Mouse (Mus musculus) MEL (cell line): ENCODE results near the gene Bicral. TPM values are rescaled to one million over a fixed set of nuclear protein-coding genes. Genes with fewer than 3 reads are reported as not detected.

Experiments used
- DNase-seq: peaks from one replicate; pipeline ENCODE4 v3.0.0; 2011; ENCODE audit warnings: low read depth, low spot score
- H3K27ac ChIP-seq: 2 replicates; pipeline ENCODE4 v1.5.1; 2012; ENCODE audit warnings: low read depth, mild to moderate bottlenecking, control low read depth, low read length, moderate library complexity; ENCODE audit not compliant: control insufficient read depth
- H3K27me3 ChIP-seq, 2 experiments: fragments of 150-350 bp in 1 of 2; sonication (generic) in 1 of 2; 2 replicates each; pipeline ENCODE4 v1.6.1; 2012; ENCODE audit warnings: low read length in 2 of 2, mild to moderate bottlenecking in 2 of 2, improper control_type of control experiment in 1 of 2, moderate library complexity in 1 of 2; ENCODE audit not compliant: insufficient read depth in 2 of 2, control insufficient read depth in 1 of 2
- H3K36me3 ChIP-seq, 2 experiments: 2 replicates each; pipeline ENCODE4 v1.6.1; 2012 to 2014; ENCODE audit warnings: low read length in 2 of 2, improper control_type of control experiment in 1 of 2, inconsistent platforms in 1 of 2, mild to moderate bottlenecking in 1 of 2; ENCODE audit not compliant: insufficient read depth in 2 of 2, control insufficient read depth in 1 of 2
- H3K4me1 ChIP-seq, 2 experiments: fragments of 150-350 bp in 1 of 2; sonication (generic) in 1 of 2; 2 replicates each; pipeline ENCODE4 v1.6.1; 2012; ENCODE audit warnings: low read length in 2 of 2, improper control_type of control experiment in 1 of 2, mild to moderate bottlenecking in 1 of 2; ENCODE audit not compliant: insufficient read depth in 2 of 2, control insufficient read depth in 1 of 2
- H3K4me3 ChIP-seq, 2 experiments: fragments of 150-350 bp in 1 of 2; sonication (generic) in 1 of 2; 2 replicates each; pipeline ENCODE4 v1.5.1; 2012; ENCODE audit warnings: low read depth in 2 of 2, low read length in 2 of 2, mild to moderate bottlenecking in 2 of 2, moderate library complexity in 2 of 2, control low read depth in 1 of 2, improper control_type of control experiment in 1 of 2; ENCODE audit not compliant: control insufficient read depth in 1 of 2, insufficient read depth in 1 of 2
- H3K79me2 ChIP-seq: 2 replicates; pipeline ENCODE4 v1.6.1; 2012; ENCODE audit warnings: mild to moderate bottlenecking, low read length, moderate library complexity; ENCODE audit not compliant: control insufficient read depth, poor library complexity, insufficient read depth
- H3K9ac ChIP-seq: 2 replicates; pipeline ENCODE4 v1.6.1; 2012; ENCODE audit warnings: low read depth, mild to moderate bottlenecking, control low read depth, low read length, moderate library complexity; ENCODE audit not compliant: control insufficient read depth, poor library complexity, severe bottlenecking
- H3K9me3 ChIP-seq: fragments of 150-350 bp; sonication (generic); replicated peaks from 2 replicates; pipeline ENCODE4 v1.6.1; 2012; ENCODE audit warnings: mild to moderate bottlenecking, low read length, improper control_type of control experiment, moderate library complexity; ENCODE audit not compliant: insufficient read depth
- BHLHE40 ChIP-seq: IDR thresholded peaks from 2 replicates; pipeline ENCODE4 v1.6.1; 2012; ENCODE audit warnings: low read depth, mild to moderate bottlenecking, inconsistent platforms, low read length, improper control_type of control experiment, borderline replicate concordance
- CHD1 ChIP-seq: IDR thresholded peaks from 2 replicates; pipeline ENCODE4 v1.6.1; 2012; ENCODE audit warnings: low read depth, mild to moderate bottlenecking, inconsistent platforms, low read length, improper control_type of control experiment
- CHD2 ChIP-seq: IDR thresholded peaks from 2 replicates; pipeline ENCODE4 v1.6.1; 2011; ENCODE audit warnings: low read length, improper control_type of control experiment
- ETS1 ChIP-seq: IDR thresholded peaks from 2 replicates; pipeline ENCODE4 v1.6.1; 2012; ENCODE audit warnings: low read depth, mild to moderate bottlenecking, inconsistent platforms, low read length, improper control_type of control experiment, moderate library complexity
- GABPA ChIP-seq: IDR thresholded peaks from 2 replicates; pipeline ENCODE4 v1.6.1; 2012; ENCODE audit warnings: low read depth, mild to moderate bottlenecking, inconsistent platforms, low read length, improper control_type of control experiment, moderate library complexity
- GATA1 ChIP-seq: IDR thresholded peaks from 2 replicates; pipeline ENCODE4 v1.6.1; 2011; ENCODE audit warnings: low read depth, low read length, improper control_type of control experiment
- KAT2A ChIP-seq: conservative IDR thresholded peaks from 2 replicates; pipeline ENCODE4 v1.6.1; 2012; ENCODE audit warnings: low read depth, low read length, improper control_type of control experiment, inconsistent platforms
- MAFK ChIP-seq: IDR thresholded peaks from 2 replicates; pipeline ENCODE4 v1.6.1; 2011; ENCODE audit warnings: low read depth, mild to moderate bottlenecking, low read length, improper control_type of control experiment, borderline replicate concordance
- MAZ ChIP-seq: IDR thresholded peaks from 2 replicates; pipeline ENCODE4 v1.6.1; 2012; ENCODE audit warnings: low read depth, mild to moderate bottlenecking, inconsistent platforms, low read length, improper control_type of control experiment
- MEF2A ChIP-seq: IDR thresholded peaks from 2 replicates; pipeline ENCODE4 v1.6.1; 2014; ENCODE audit warnings: low read depth, mild to moderate bottlenecking, inconsistent platforms, low read length, improper control_type of control experiment; ENCODE audit not compliant: poor library complexity, insufficient replicate concordance, severe bottlenecking; ENCODE audit errors: extremely low read depth
- MXI1 ChIP-seq: IDR thresholded peaks from 2 replicates; pipeline ENCODE4 v1.6.1; 2011; ENCODE audit warnings: mild to moderate bottlenecking, low read depth, low read length, improper control_type of control experiment
- MYB ChIP-seq: IDR thresholded peaks from 2 replicates; pipeline ENCODE4 v1.6.1; 2011; ENCODE audit warnings: mild to moderate bottlenecking, low read depth, low read length, improper control_type of control experiment
- MYC ChIP-seq: IDR thresholded peaks from 2 replicates; pipeline ENCODE4 v1.6.1; 2011; ENCODE audit warnings: low read depth, mild to moderate bottlenecking, low read length, improper control_type of control experiment, moderate library complexity
- NELFE ChIP-seq: IDR thresholded peaks from 2 replicates; pipeline ENCODE4 v1.6.1; 2011; ENCODE audit warnings: low read depth, low read length, improper control_type of control experiment
- NRF1 ChIP-seq: IDR thresholded peaks from 2 replicates; pipeline ENCODE4 v1.6.1; 2014; ENCODE audit warnings: low read depth, mild to moderate bottlenecking, inconsistent platforms, low read length, improper control_type of control experiment, moderate library complexity; ENCODE audit not compliant: poor library complexity, insufficient read depth, severe bottlenecking
- POLR2AphosphoS5 ChIP-seq: IDR thresholded peaks from 2 replicates; pipeline ENCODE4 v1.6.1; 2012; ENCODE audit warnings: low read depth, borderline replicate concordance, mild to moderate bottlenecking, inconsistent platforms, low read length, moderate library complexity, mixed read lengths
- SIN3A ChIP-seq: IDR thresholded peaks from 2 replicates; pipeline ENCODE4 v1.6.1; 2012; ENCODE audit warnings: low read length, improper control_type of control experiment, inconsistent platforms
- TBP ChIP-seq: IDR thresholded peaks from 2 replicates; pipeline ENCODE4 v1.8.0; 2011; ENCODE audit warnings: low read depth, low read length, improper control_type of control experiment
- TCF12 ChIP-seq: IDR thresholded peaks from 2 replicates; pipeline ENCODE4 v1.6.1; 2014; ENCODE audit warnings: low read depth, mild to moderate bottlenecking, inconsistent platforms, low read length, improper control_type of control experiment, moderate library complexity
- UBTF ChIP-seq: IDR thresholded peaks from 2 replicates; pipeline ENCODE4 v1.6.1; 2012; ENCODE audit warnings: low read depth, mild to moderate bottlenecking, inconsistent platforms, low read length, improper control_type of control experiment, moderate library complexity, borderline replicate concordance; ENCODE audit not compliant: insufficient read depth
- USF1 ChIP-seq: IDR thresholded peaks from 2 replicates; pipeline ENCODE4 v1.6.1; 2014; ENCODE audit warnings: low read depth, mild to moderate bottlenecking, inconsistent platforms, low read length, improper control_type of control experiment, moderate library complexity
- USF2 ChIP-seq, 2 experiments: IDR thresholded peaks; 2 replicates each; pipeline ENCODE4 v1.6.1; 2011 to 2012; ENCODE audit warnings: improper control_type of control experiment in 2 of 2, low read length in 2 of 2, borderline replicate concordance in 1 of 2, inconsistent platforms in 1 of 2, low read depth in 1 of 2, mild to moderate bottlenecking in 1 of 2; ENCODE audit not compliant: insufficient read depth in 1 of 2
- ZC3H11A ChIP-seq: IDR thresholded peaks from 2 replicates; pipeline ENCODE4 v1.6.1; 2012; ENCODE audit warnings: low read depth, mild to moderate bottlenecking, inconsistent platforms, low read length, improper control_type of control experiment
- ZKSCAN1 ChIP-seq: IDR thresholded peaks from 2 replicates; pipeline ENCODE4 v1.6.1; 2012; ENCODE audit warnings: low read depth, mild to moderate bottlenecking, inconsistent platforms, low read length, improper control_type of control experiment, moderate library complexity
- ZMIZ1 ChIP-seq: IDR thresholded peaks from 2 replicates; pipeline ENCODE4 v1.6.1; 2012; ENCODE audit warnings: low read depth, mild to moderate bottlenecking, inconsistent platforms, low read length, improper control_type of control experiment, moderate library complexity
- ZNF384 ChIP-seq: IDR thresholded peaks from 2 replicates; pipeline ENCODE4 v1.6.1; 2012; ENCODE audit warnings: low read depth, mild to moderate bottlenecking, inconsistent platforms, low read length, improper control_type of control experiment
- polyA plus RNA-seq, 2 experiments: library from polyadenylated mRNA; stranded (reverse) in 1 of 2; unstranded in 1 of 2; fragments of >175 nt in 1 of 2; fragments of >200 nt in 1 of 2; gene quantifications; 2 replicates each; pipeline versions ENCODE4 v1.2.1 to v1.2.4; 2012; ENCODE audit warnings: low replicate concordance in 2 of 2, low read depth in 1 of 2; ENCODE audit not compliant: insufficient read length in 2 of 2, insufficient read depth in 1 of 2, missing spikeins in 1 of 2
- total RNA-seq: library from RNA; depleted of rRNA; stranded (reverse); fragments of 300-350 nt; gene quantifications from 2 replicates; pipeline ENCODE4 v1.2.3, GENCODE M21; 2012

Gene Bicral
- total and polyA plus RNA-seq, 3 experiments, result 3.7 to 6.9 TPM; not detected in 1

GRCm38 (mm10) chr17:46812442-46812841 is 45.8 kb downstream of the Bicral start:
- Histone ChIP-seq H3K9ac (no peak overlapping the region), H3K27ac (no peak overlapping the region), H3K27me3 (no peaks in the 10 kb centered on the region), H3K4me1 (peaks cover 0 to 2% of the 10 kb centered on the region in 2 experiments; a peak in 2 of 4 replicates), H3K4me3 (no peak overlapping the region), H3K79me2 (no peaks in the 10 kb centered on the region), H3K36me3 (peaks cover 0 to under 1% of the 10 kb centered on the region in 2 experiments; a peak in 2 of 4 replicates), H3K9me3 (no peaks in the 10 kb centered on the region)
- no peak for TF ChIP-seq NRF1
- TF ChIP-seq MAFK, result no peak
- TF ChIP-seq ETS1, result no peak
- no peak for TF ChIP-seq MYB
- no peak for TF ChIP-seq MXI1
- no peak for TF ChIP-seq UBTF
- no peak for TF ChIP-seq ZKSCAN1
- TF ChIP-seq SIN3A, result no peak
- no peak for TF ChIP-seq KAT2A
- no peak for TF ChIP-seq CHD1
- TF ChIP-seq ZMIZ1, result no peak
- no peak for TF ChIP-seq NELFE
- no peak for TF ChIP-seq USF1
- TF ChIP-seq MYC, result no peak
- no peak for TF ChIP-seq ZNF384
- TF ChIP-seq POLR2AphosphoS5, result no peak
- no peak for TF ChIP-seq ZC3H11A
- TF ChIP-seq MAZ, result no peak
- no peak for TF ChIP-seq MEF2A
- no peak for DNase-seq

DNA sequence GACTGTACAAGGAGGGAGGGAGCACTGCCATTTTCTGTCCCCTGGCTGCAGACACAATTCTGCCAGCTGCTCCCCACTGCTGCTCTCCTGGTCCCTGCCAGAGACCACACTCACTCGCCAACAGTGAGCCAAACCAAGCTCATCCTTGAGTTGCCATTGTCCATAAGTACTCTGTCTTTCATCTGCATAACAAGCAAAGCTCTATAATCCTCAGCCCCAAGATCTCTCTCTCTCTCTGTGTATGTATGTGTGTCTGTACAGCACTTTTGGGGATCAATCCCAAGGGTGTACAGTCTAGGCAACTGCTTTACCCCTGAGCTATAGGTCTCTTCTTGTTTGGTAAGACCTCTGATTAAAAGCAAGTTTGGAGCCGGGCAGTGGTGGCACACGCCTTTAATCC is 47.6 kb downstream of the Bicral start:
- H3K9me3 ChIP-seq, result no peaks in the 10 kb centered on the region
- no peaks in the 10 kb centered on the region; a peak in 1 of 4 replicates for H3K36me3 ChIP-seq
- H3K27ac ChIP-seq, result no peak overlapping the region
- H3K9ac ChIP-seq, result no peak overlapping the region
- no peaks in the 10 kb centered on the region for H3K79me2 ChIP-seq
- no peak overlapping the region for H3K4me3 ChIP-seq
- TF ChIP-seq ZC3H11A (no peak), TBP (no peak), SIN3A (no peak), GABPA (no peak), KAT2A (no peak), BHLHE40 (no peak), ETS1 (no peak), GATA1 (no peak), USF2 (IDR thresholded peaks at IDR 0.05; ENCODE audit: borderline replicate concordance in 1 of 2, insufficient read depth in 1 of 2, low read depth in 1 of 2, low read length in 2 of 2) (no peak), CHD2 (no peak), POLR2AphosphoS5 (no peak), TCF12 (no peak), ZNF384 (no peak), ZKSCAN1 (no peak), USF1 (no peak), CHD1 (no peak)
- no peaks in the 10 kb centered on the region for H3K4me1 ChIP-seq
- no peak for DNase-seq
- no peaks in the 10 kb centered on the region for H3K27me3 ChIP-seq
